Mouse (Mus musculus) MEL-GATA-1-ER (cell line): ENCODE data around the gene Bmp4.

Experiments
- DNase-seq: peaks from one replicate; pipeline ENCODE4 v3.0.0-alpha.2; 2012; ENCODE audit warnings: low read depth; ENCODE audit errors: extremely low read depth

Gene Bmp4

GRCm38 (mm10) chr14:46386478-46387356, 3.8 kb downstream of the Bmp4 start:
- no peak for DNase-seq

DNA sequence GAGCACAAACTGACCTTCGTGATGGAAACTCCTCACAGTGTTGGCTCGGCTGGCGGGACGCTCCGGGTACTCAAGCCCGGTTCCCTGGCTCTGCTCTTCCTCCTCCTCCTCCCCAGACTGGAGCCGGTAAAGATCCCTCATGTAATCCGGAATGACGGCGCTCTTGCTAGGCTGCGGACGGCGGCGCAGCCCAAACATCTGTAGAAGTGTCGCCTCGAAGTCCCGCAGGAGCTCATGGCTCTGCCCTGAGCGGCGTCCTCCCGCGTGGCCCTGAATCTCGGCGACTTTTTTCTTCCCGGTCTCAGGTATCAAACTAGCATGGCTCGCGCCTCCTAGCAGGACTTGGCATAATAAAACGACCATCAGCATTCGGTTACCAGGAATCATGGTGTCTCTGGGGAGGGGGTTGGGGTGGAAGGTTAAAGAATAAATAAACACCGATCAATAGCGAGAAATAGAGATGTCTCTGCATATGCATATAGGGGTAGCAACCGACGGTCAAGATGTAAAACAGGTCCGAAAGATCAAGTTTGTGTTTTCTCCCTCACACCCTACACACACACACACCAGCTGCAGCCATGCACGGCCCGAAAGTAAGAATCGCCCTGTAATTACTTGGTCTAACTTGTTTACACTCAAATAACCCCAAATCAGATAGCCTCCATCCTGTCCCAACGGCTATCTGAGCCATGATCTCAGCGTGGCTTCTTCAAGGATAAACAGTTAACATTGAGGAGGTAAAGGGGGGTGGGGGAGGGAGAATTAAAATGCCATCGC, 4.6 kb downstream of the Bmp4 start:
- no peak for DNase-seq

- no peak for DNase-seq
Observed at GRCm38 (mm10) chr14:46384946-46385691, 5.3 kb downstream of the Bmp4 start.

DNA sequence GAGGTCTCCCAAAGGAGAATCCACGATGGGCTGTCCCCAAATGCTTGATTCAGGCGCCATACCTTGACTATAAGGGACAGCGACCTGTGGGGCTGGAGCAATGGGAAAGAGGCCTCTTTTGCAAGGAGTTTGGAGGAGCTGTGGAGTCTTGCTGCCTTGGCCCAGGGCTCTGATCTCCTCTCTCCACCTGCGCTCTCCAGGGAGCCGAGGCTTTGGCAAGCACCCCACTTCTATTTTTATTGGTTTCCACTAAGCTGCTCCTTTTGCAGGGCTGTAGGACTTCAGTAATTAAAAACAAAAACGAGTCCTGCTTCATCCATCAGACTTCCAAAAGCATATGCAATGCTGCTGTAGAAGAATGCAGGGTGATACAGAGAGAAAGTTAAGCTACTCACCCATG, 9.0 kb downstream of the Bmp4 start:
- DNase-seq = no peak

- no peak for DNase-seq
Observed at GRCm38 (mm10) chr14:46380286-46380721, 10.2 kb downstream of the Bmp4 start.

GRCm38 (mm10) chr14:46379285-46379684, 11.2 kb downstream of the Bmp4 start, which contains the start of gene Gm15217:
Gene Gm15217, plus strand, starts transcription at chr14:46379414.
- DNase-seq = no peak

- no peak for DNase-seq
Observed at GRCm38 (mm10) chr14:46375796-46376195, 14.7 kb downstream of the Bmp4 start.

DNA sequence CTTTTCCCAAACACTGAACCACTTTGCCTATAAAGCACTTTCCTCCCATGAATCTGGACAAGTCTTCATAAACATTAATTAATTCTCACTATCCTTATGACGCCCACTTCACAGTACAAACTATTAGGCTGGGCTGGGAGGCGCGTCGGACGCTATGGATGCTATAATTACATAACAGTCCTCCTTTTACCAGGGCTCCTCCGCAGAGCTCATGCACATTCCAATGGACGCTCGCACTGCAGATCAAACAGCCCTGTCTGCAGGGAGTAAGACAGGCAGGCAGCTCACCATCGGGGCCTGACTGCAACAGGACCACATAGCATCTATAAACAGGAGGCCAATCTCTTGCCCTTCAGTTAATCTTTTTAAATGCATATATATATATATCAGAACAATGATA, 18.0 kb downstream of the Bmp4 start:
- no peak for DNase-seq

DNA sequence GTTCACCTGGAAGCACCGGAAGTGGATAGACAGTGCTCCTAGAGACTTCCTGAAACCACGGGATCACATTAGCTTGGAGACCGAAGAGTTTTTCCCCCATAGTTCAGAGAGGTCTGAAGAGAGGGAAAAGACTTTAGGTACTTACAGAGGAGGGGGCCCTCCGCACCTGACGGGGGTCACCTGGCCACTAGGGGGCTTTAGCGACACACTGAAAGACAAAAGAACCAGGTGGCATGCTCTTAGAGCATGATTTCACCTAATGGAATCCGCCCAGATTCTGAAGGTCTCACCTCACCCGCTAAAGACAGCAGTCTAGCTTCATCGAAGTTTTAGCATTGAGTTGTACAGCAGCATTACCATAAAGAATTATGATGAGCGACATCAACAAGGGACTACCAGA, 27.3 kb downstream of the Bmp4 start:
- no peak for DNase-seq

- DNase-seq = no peak
Observed at GRCm38 (mm10) chr14:46357696-46358095, 32.8 kb downstream of the Bmp4 start.

DNA sequence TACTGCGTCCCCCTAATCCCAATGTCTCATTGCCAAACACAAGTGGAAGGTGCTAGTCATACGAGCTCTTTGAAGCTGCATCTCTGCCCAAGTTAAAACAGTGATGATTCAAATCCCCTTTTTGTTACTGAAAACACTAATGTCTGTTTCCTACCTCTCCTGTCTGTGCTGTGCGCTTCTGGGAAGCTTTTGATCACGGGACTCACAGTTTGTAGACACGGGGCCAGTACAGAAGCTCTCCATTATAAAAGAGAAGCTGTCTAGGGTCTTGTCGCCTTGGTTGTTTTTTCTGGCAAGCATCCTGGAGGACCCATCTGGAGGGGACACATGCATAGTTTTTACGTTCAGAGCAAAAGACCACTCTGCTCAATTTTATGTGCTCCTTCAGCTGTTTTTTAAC, 33.2 kb downstream of the Bmp4 start:
- no peak for DNase-seq

GRCm38 (mm10) chr14:46344750-46345149, 45.7 kb downstream of the Bmp4 start:
- DNase-seq = no peak

GRCm38 (mm10) chr14:46338801-46339200, 51.7 kb downstream of the Bmp4 start:
- no peak for DNase-seq
